Mouse (Mus musculus): ENCODE data around the gene 2310009B15Rik.
"Not testable (repeated sequence)": the region's sequence is repeated elsewhere in the genome, so short reads cannot be mapped to it uniquely, and the experiment has no call there.

2310009B15Rik gene

GRCm38 (mm10) chr1:138856101-138856950 lies at the start of gene 2310009B15Rik:
TSS of gene 2310009B15Rik (minus strand) at chr1:138856852.
- in situ Hi-C loops (cut with MboI, MseI) = not testable (repeated sequence)

DNA sequence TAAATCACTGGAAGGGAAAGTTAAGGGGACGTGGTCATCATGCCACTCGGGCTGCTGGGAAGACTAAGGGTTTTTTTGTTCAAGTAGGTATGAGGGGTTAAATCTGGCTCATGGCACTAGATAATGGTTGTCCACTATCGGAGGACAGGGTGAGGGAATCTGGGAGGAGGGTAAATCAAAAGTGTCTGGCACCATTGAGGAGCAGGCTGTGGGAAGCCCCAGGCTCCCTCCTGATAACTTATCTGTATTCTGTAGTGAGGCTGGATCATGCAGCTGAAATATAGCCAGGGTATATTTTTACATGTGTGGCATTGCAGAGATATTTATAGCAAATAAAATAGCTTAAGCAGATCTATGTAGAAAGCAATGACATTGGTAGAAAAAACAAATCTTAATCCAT lies 49.6 kb upstream of the 2310009B15Rik start:
- in situ Hi-C loops (cut with MboI, MseI) = loop anchor here (25.0 kb wide), 1 partner anchor 881 kb away; the partner anchor contains the start of gene Gm4788

GRCm38 (mm10) chr1:138905092-138905765 lies 48.6 kb upstream of the 2310009B15Rik start:
- in situ Hi-C loops (cut with MboI, MseI) = loop anchor here (25.0 kb wide), 1 partner anchor 882 kb away; the partner anchor contains the start of gene Gm4788

DNA sequence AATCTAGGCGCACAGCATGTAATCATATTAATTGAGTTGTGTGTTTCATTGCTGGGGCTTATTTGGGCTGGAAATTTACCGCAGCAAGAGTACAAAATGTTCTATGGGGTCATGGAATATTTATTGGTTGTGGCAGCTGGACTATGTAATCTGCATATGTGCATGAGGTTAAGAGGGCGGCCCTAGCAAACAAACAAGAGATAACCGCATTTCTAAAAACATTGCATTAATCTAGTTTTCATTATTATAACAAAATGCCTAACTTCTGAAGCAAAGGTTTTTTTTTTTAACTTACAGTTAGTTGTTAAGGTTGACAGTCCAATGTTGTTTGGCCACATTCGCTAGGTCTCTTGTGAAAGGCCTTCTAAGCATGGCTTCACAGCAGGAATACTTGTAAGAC lies 47.2 kb upstream of the 2310009B15Rik start:
- in situ Hi-C loops (cut with MboI, MseI) = loop anchor here (25.0 kb wide), 1 partner anchor 883 kb away; the partner anchor contains the start of gene Gm4788

GRCm38 (mm10) chr1:138901431-138902117 lies 44.9 kb upstream of the 2310009B15Rik start:
- in situ Hi-C loops (cut with MboI, MseI) = loop anchor here (25.0 kb wide), 1 partner anchor 886 kb away; the partner anchor contains the start of gene Gm4788

- in situ Hi-C loops (cut with MboI, MseI) = loop anchor here (5.0 kb wide), 1 partner anchor 56 kb away; no protein-coding TSS in a partner anchor
Observed at GRCm38 (mm10) chr1:138896088-138896487, 39.4 kb upstream of the 2310009B15Rik start.

DNA sequence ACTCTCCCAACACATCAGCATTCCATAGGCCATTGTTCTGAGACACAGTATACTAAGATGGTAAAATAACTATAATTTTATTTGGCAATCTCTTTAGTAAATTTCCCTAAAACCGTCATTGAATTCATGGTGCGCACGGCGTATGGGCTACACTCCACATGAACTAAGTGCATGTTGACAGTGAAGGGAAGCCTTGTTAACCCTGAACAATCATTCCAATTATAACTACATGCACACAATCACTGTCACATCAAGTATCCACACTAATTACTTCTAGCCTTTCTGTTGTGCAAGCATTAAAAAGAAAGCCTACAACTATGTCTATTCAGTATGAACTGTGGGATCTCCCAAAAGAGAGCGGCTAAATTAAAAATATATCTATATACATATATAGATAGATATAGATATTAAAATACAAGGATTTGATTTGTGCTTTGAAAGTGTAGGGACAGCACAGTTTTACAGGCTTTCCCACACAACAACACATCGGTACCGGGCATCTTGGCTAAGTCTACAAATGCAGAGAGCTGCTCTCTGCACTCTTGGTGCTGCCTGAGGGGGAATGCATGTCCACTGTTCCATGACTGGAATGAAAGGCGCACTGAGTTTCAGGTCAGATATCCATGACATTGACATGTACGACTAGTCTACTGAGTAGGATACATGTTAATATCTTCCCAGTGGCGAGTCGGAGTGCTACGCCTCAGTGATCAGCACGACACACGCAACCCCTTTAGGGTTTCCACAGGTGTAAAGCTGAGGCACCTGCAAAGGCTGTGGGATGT lies 21.0 kb upstream of the 2310009B15Rik start:
- in situ Hi-C loops (cut with MboI, MseI) = no loop called here

- in situ Hi-C loops (cut with MboI, MseI) = no loop called here
Observed at GRCm38 (mm10) chr1:138876371-138877045, 19.9 kb upstream of the 2310009B15Rik start.

- in situ Hi-C loops (cut with MboI, MseI) = no loop called here
Observed at GRCm38 (mm10) chr1:138850823-138851222, 5.8 kb downstream of the 2310009B15Rik start.

DNA sequence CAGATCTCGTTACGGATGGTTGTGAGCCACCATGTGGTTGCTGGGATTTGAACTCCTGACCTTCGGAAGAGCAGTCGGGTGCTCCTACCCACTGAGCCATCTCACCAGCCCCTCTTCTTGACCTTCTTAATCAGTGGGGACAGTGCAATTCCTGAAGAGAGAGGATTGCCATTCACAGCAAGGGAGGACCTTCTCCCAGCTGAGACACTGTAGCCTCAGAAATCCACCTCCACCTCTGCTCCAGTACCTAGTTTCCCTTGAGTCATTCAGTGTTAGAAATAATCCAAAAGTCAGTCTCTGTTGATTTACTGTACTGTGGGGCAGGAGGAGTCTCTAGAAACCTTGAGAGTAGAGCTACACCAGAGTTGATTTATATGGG lies 6.5 kb downstream of the 2310009B15Rik start:
- in situ Hi-C loops (cut with MboI, MseI) = no loop called here

DNA sequence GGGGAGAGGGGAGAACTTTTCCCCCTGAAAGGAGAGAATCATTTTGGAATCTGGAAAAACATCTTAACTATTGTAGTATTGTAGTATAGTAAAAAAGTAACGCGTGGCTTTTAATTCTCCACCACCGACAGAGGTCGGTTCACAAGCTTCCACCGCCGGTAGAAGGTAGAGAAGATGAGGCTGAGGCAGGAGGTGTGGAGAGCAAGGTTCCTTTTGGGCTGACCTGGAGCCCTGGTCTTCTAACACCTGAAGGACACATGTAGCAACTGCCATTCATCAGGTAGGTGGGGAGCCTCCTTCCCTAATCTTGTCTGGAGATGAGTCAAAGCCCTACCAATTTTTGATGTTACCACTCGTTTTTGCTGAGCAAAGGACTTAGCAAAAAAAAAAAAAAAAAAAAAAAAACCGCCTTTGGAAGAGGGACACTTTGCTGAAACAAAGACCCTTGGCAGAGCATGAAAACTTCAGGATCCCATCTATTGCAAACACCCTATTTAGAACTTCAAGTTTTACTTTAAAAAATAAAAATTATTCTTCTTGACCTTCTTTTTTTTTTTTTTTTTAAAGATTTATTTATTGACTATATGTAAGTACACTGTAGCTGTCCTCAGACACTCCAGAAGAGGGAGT lies 7.0 kb downstream of the 2310009B15Rik start:
- in situ Hi-C loops (cut with MboI, MseI) = no loop called here

DNA sequence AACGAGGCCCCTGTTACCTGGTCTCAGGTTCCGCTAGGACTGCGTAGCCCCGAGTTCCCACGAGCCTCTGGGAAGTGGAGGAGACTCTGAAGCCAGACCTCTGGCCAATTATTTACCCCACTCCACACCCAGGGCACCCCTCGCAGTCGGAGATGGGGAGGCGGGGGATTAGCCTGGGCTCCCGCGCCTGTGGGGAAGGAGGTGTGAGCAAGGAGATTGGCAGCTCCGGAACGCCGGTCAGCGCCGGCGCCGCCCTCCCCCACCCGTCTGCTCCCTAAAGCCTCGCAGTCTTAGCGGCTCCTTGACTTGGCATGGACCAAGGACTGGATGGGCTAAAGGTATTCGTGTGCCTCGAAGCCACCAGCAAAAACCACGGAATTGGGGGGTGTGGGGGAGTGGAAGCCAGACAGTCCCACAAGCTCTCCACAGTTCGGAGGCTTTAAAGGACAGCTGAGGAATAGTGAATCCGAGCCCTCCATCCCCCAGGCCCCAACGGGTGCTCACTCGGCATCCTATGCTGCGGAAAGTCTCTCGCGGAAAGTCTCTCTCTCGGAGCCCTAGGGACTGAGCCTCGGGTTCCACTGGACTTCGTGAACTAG lies 8.0 kb downstream of the 2310009B15Rik start, which contains the start of gene Lhx9:
Gene Lhx9, minus strand, starts transcription at position 67 of the 599 bp plus-strand sequence.
- in situ Hi-C loops (cut with MboI, MseI) = no loop called here

GRCm38 (mm10) chr1:138848026-138848425 lies 8.6 kb downstream of the 2310009B15Rik start:
- in situ Hi-C loops (cut with MboI, MseI) = no loop called here

DNA sequence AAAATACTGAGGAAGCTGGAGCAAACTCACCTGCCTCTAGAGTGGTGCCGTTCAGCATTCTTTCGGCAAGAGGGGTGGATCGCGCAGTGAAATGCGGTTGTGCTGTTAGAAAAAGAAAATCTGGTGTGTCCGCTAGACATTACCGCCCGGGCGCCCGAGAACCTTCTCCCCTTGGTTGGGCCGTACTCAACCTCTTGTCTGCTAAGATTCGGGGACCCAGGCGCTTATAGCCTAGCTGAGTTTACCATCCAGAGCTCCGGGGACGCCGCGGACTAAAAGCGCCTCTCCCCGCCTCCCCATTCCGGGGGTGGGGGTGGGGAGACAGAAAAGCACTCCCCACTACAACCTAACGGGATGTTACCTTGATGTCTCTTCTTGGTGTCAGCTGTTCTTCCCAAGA lies 9.5 kb downstream of the 2310009B15Rik start:
- in situ Hi-C loops (cut with MboI, MseI) = no loop called here

DNA sequence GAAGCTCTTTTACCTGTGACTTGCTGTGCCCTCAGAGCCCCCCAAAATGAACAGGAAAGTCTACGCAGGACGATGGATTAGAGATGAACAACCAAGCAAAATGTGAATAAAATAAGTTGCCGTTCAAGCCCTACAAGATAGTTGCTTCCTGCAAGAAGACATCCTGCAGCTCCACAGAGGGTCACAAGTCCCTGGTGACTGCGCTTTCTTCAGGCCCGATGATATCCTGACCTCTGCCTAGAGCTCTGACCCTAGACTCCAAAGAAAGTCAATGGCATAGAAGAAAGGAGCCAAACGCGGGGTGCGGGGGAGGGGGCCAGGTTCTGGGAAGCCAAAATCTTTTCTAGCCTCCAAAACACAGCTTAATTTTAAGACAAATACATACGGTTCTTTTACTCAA lies 10.1 kb downstream of the 2310009B15Rik start:
- in situ Hi-C loops (cut with MboI, MseI) = no loop called here

DNA sequence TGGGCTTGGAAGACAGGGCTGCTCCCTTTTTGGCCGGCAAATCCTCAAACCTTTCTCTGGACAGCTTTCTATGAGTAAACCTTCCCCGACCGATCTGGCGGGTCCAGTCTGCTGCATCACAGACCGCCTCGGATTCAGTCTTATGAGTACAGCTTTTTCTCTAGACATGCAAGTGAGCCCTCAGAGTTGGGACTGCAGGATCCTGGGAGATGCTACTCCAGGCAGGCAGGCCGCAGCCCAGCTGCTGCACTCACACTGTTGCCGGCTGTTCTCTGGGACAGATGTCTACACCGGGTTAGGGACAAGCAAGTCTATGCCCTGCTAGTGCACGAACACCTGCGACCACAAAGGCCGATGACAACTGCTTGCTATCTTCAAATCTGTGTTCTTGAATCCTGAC lies 10.5 kb downstream of the 2310009B15Rik start:
- in situ Hi-C loops (cut with MboI, MseI) = no loop called here

GRCm38 (mm10) chr1:138845481-138845880 lies 11.2 kb downstream of the 2310009B15Rik start:
- in situ Hi-C loops (cut with MboI, MseI) = no loop called here

GRCm38 (mm10) chr1:138844166-138844565 lies 12.5 kb downstream of the 2310009B15Rik start:
- in situ Hi-C loops (cut with MboI, MseI) = no loop called here

DNA sequence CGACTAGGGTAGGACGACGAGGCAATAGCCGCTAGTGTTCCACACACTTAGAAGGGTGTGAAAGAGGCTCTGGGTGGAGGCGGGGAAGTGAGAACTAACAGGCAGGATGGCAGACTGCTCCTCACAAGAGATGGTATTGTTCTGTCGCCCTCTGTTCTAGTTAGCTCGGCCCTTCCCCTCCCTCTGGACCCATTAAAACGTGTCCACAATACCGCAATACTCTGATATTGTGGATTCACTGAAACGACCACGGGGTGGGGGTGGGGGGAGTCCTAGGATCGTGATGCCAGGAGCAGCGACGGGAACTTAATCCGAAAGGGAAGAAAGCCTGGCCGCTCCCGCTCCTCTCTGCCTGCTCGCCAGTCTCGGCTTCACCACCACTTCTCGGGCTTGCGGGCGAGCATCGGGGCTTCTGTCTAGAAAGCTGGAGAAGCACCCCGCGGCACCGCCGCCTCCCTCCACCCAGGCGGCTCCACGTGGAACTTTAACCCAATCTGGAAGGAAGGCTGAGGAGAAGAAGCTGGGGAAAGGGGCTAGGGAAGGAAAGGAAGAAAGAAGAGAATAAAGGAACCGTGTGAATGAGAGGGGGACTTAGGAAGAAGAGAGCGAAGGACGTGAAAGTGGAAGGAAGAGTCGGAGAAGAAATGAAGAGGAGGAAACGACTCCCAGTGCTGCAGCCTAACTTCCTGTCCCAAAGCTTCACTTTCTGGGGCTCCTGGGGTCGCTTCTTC lies 13.1 kb downstream of the 2310009B15Rik start:
- in situ Hi-C loops (cut with MboI, MseI) = no loop called here

All from regulatory T cell (primary cell).